Mouse (Mus musculus) heart, embryonic 14.5 days (tissue): ENCODE data around the gene Elmo1. TPM values are rescaled to one million over a fixed set of nuclear protein-coding genes. Genes with fewer than 3 reads are reported as not detected.

Source experiments
- ATAC-seq: fragments of 200-750 bp; cut with Nextera tagmentation; 2 replicates; pipeline ENCODE4 v1.8.0; 2017; ENCODE audit warnings: low read depth, moderate TSS enrichment; ENCODE audit not compliant: insufficient number of reproducible peaks, insufficient read depth, low FRiP score
- H3K27ac ChIP-seq, 2 experiments: fragments of 200-500 bp in 1 of 2; fragments of 300-500 bp in 1 of 2; sonication (generic) in 1 of 2; replicated peaks in 1 of 2; 2 replicates each; pipeline ENCODE4 v1.5.1; 2012 to 2014; ENCODE audit warnings: low read depth in 2 of 2, low read length in 2 of 2, control low read depth in 1 of 2, mild to moderate bottlenecking in 1 of 2, mixed read lengths in 1 of 2; ENCODE audit not compliant: control insufficient read depth in 1 of 2, insufficient read depth in 1 of 2
- H3K27me3 ChIP-seq: fragments of 300-500 bp; sonication (generic); 2 replicates; pipeline ENCODE4 v1.6.1; 2014; ENCODE audit warnings: mild to moderate bottlenecking, low read length, control low read depth; ENCODE audit not compliant: control insufficient read depth, insufficient read depth
- H3K36me3 ChIP-seq: fragments of 300-500 bp; sonication (generic); 2 replicates; pipeline ENCODE4 v1.6.1; 2014; ENCODE audit warnings: mild to moderate bottlenecking, control low read depth, low read length, mixed read lengths; ENCODE audit not compliant: control insufficient read depth, insufficient read depth
- H3K4me1 ChIP-seq, 2 experiments: fragments of 200-500 bp in 1 of 2; fragments of 300-500 bp in 1 of 2; sonication (generic) in 1 of 2; 2 replicates each; pipeline ENCODE4 v1.6.1; 2012 to 2014; ENCODE audit warnings: low read length in 2 of 2, control low read depth in 1 of 2, mixed read lengths in 1 of 2; ENCODE audit not compliant: control insufficient read depth in 2 of 2, insufficient read depth in 2 of 2
- H3K4me2 ChIP-seq: fragments of 300-500 bp; sonication (generic); 2 replicates; pipeline ENCODE4 v1.6.1; 2014; ENCODE audit warnings: mild to moderate bottlenecking, low read length
- H3K4me3 ChIP-seq, 2 experiments: fragments of 200-500 bp in 1 of 2; fragments of 300-500 bp in 1 of 2; sonication (generic) in 1 of 2; 2 replicates each; pipeline ENCODE4 v1.5.1; 2012 to 2014; ENCODE audit warnings: low read length in 2 of 2, mild to moderate bottlenecking in 2 of 2, control low read depth in 1 of 2, low read depth in 1 of 2, moderate library complexity in 1 of 2; ENCODE audit not compliant: control insufficient read depth in 1 of 2, insufficient read depth in 1 of 2
- H3K9ac ChIP-seq: fragments of 300-500 bp; sonication (generic); 2 replicates; pipeline ENCODE4 v1.6.1; 2014; ENCODE audit warnings: mild to moderate bottlenecking, low read length
- H3K9me3 ChIP-seq: fragments of 300-500 bp; sonication (generic); 2 replicates; pipeline ENCODE4 v1.6.1; 2016; ENCODE audit warnings: low read length, control low read depth; ENCODE audit not compliant: control insufficient read depth
- WGBS: fragments of 180-500 bp; shearing (Covaris S2); extraction: QIAGEN DNeasy Blood & Tissue Kit; methylation state at CpG from one replicate; pipeline ENCODE4 v1.1.7; 2014; 5-methylcytosine and 5-hydroxymethylcytosine counted together
- polyA plus RNA-seq: library from polyadenylated mRNA; unstranded; fragments of >200 nt; fragmentation: Nextera tagmentation; extraction: Ambion mirVana; gene quantifications from 2 replicates; pipeline ENCODE4 v1.2.1, GENCODE M21; 2014

Gene Elmo1
- polyA plus RNA-seq, 1 experiment from 2014 or later: 10.4 TPM

DNA sequence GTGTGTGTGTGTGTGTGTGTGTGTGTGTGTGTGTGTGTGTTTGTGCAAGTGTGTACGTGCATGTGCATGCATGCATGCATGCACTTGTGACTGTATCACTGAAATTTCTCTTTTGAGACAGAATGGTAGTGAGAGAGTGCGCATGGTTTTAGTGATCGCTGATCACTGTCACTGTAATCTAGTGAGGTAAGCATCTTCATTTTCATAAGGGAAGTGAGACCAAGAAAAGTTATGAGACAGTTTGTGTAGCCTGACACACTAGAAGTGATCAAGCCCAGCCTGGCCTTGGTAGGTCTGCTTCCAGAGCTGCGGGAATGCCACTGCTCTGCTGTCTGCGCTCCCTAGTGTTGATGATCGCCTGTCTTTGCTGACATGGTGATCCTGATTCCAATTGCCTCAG, 122.3 kb downstream of the Elmo1 start:
- Histone ChIP-seq H3K27ac (no peak overlapping the region), H3K4me2 (no peak overlapping the region), H3K4me1 (peaks cover 0 to 2% of the 10 kb centered on the region in 2 experiments; a peak in 1 of 4 replicates), H3K9me3 (no peaks in the 10 kb centered on the region), H3K4me3 (no peak overlapping the region), H3K36me3 (no peaks in the 10 kb centered on the region), H3K27me3 (no peaks in the 10 kb centered on the region), H3K9ac (no peak overlapping the region)
- 69% methylated on average over 6 of the region's 6 CpGs for WGBS
- no peak for ATAC-seq

- Histone ChIP-seq H3K36me3 (no peaks in the 10 kb centered on the region), H3K27ac (no peak overlapping the region), H3K4me2 (no peak overlapping the region), H3K27me3 (no peaks in the 10 kb centered on the region), H3K4me3 (no peak overlapping the region), H3K9me3 (no peaks in the 10 kb centered on the region), H3K4me1 (no peaks in the 10 kb centered on the region), H3K9ac (no peak overlapping the region)
- no peak for ATAC-seq
- 84% methylated on average over 5 of the region's 5 CpGs for WGBS
These were observed 123.5 kb downstream of the Elmo1 start for GRCm38 (mm10) chr13:20213861-20214260.

DNA sequence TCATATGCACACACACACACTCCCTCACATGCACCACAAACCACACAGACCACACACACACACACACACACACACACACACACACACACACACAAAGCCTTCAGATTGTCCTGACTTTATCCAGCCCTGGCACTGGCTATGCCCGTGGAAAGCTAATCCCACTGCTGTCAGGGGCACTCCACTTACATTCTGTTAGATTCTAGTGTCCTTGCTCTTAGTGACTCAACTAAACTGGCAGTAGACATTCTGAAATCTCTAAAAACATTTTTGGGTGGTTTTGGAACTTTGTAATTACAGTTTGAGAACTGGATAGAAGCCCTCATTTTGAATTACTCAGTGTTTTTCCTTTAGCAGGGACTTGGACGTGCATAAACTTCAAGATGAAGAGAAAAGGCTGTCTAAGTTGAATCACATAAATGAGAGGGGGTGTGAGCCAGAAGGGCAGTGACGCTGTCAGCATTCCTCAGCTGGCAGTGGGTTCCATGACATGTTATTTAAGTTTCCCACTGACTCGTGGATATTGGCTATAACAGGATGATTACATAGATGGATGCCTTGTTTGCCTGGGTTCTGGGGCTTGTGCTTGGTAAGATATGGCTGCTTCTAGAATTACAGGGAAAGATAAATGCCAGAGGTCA, 127.2 kb downstream of the Elmo1 start:
- H3K27ac ChIP-seq: no peak overlapping the region
- no peak overlapping the region for H3K4me2 ChIP-seq
- no peaks in the 10 kb centered on the region for H3K36me3 ChIP-seq
- no peaks in the 10 kb centered on the region for H3K4me1 ChIP-seq
- H3K4me3 ChIP-seq: no peak overlapping the region
- no peak for ATAC-seq
- no peaks in the 10 kb centered on the region for H3K27me3 ChIP-seq
- 53% methylated on average over 4 of the region's 4 CpGs for WGBS
- no peak overlapping the region for H3K9ac ChIP-seq
- H3K9me3 ChIP-seq: no peaks in the 10 kb centered on the region

GRCm38 (mm10) chr13:20218126-20218525, 127.7 kb downstream of the Elmo1 start:
- no peaks in the 10 kb centered on the region for H3K4me1 ChIP-seq
- H3K4me3 ChIP-seq: no peak overlapping the region
- H3K9me3 ChIP-seq: no peaks in the 10 kb centered on the region
- no peak for ATAC-seq
- H3K9ac ChIP-seq: no peak overlapping the region
- H3K27ac ChIP-seq: no peak overlapping the region
- H3K36me3 ChIP-seq: no peaks in the 10 kb centered on the region
- H3K27me3 ChIP-seq: no peaks in the 10 kb centered on the region
- no peak overlapping the region for H3K4me2 ChIP-seq
- WGBS: 63% methylated on average over 4 of the region's 4 CpGs

DNA sequence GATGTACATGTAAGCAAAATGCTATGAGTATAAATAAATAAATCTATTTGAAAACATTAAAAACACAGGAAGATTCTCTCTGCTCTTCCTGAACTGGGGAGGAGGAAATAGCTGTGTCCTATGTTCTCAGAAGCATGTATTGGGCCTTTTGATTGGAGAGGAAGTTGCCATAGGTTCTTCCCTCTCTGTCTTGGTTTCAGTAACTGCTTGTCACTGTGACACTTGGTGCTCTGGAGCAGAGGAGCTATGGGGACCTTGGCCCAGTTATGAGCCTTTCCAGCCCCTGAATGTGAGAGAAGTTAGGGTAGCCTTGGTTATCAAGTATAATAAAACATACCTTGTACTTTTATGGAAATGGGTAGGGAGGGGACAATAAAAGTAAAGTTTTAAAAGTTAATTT, 130.0 kb downstream of the Elmo1 start:
- no peaks in the 10 kb centered on the region for H3K9me3 ChIP-seq
- no peaks in the 10 kb centered on the region for H3K27me3 ChIP-seq
- ATAC-seq: no peak
- H3K4me2 ChIP-seq: no peak overlapping the region
- no peak overlapping the region for H3K9ac ChIP-seq
- H3K4me3 ChIP-seq: no peak overlapping the region
- no peaks in the 10 kb centered on the region for H3K36me3 ChIP-seq
- H3K4me1 ChIP-seq: no peaks in the 10 kb centered on the region
- no peak overlapping the region for H3K27ac ChIP-seq

DNA sequence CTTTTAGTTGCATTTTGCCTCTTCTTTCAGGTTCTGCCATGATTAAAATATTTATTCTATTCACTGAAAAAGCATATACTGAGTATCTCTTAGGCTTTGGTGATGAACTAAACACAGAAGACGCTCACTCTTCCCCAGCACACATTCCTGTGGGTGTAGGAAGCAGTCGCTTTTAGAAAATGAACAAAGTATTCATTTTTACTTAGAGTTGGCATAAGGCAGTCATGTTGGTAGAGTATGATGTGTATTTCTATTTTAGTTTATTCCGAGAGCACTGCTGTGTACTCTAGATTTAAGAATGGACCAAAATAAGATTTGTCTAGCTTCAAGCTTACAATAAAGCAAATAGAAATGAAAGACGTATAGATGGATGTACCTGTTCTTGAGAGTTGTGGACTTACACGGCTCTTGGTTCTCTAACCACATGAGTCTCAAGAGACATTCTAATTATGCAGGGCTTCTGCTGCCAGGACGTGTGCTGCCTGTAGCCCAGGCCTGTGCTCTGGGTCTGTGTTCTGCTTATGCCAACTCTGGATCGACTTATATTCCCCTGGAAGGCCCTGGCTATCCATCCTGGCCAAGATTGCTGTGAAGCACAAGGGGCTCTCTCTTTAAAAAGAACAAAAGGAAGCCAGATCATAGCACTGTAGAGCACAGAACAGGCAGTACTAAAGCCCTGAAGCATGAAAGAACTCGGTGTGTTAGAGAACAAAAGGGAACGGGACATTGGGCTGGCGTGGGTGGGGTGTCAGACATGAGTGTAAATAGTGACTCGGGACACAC, 137.7 kb downstream of the Elmo1 start:
- H3K4me1 ChIP-seq: peaks cover 3 to 5% of the 10 kb centered on the region in 2 experiments; a peak in 3 of 4 replicates
- H3K4me2 ChIP-seq: no peak overlapping the region
- no peak overlapping the region for H3K9ac ChIP-seq
- H3K9me3 ChIP-seq: no peaks in the 10 kb centered on the region
- WGBS: 78% methylated on average over 11 of the region's 11 CpGs
- H3K36me3 ChIP-seq: no peaks in the 10 kb centered on the region
- H3K27me3 ChIP-seq: no peaks in the 10 kb centered on the region
- ATAC-seq: no peak
- H3K4me3 ChIP-seq: no peak overlapping the region
- no peak overlapping the region for H3K27ac ChIP-seq

- Histone ChIP-seq H3K27me3 (no peaks in the 10 kb centered on the region), H3K27ac (peak overlapping the region in 1 of 2 experiments; percentile 22; a peak in 1 of 4 replicates)
These were observed 141.7 kb downstream of the Elmo1 start for GRCm38 (mm10) chr13:20231837-20232728.

More at GRCm38 (mm10) chr13:20231837-20232728, 141.7 kb downstream of the Elmo1 start:
- peak; percentile 66; the same call in 1 of the 2 replicates for ATAC-seq
- Histone ChIP-seq H3K4me2 (no peak overlapping the region), H3K9me3 (no peaks in the 10 kb centered on the region), H3K9ac (no peak overlapping the region), H3K4me3 (no peak overlapping the region), H3K36me3 (no peaks in the 10 kb centered on the region), H3K4me1 (peaks cover 3 to 5% of the 10 kb centered on the region in 2 experiments; a peak in 3 of 4 replicates)
- WGBS: 41% methylated on average over 11 of the region's 11 CpGs
